Mouse (Mus musculus): ENCODE measurements around the gene Vmn2r77.
A peak's percentile ranks its signal among the peaks of the same experiment; 100 is the strongest.
"Not testable (repeated sequence)": the region's sequence is repeated elsewhere in the genome, so short reads cannot be mapped to it uniquely, and the experiment has no call there.

Vmn2r77 gene

GRCm38 (mm10) chr7:86794727-86795126 is at the start of gene Vmn2r77:
TSS of gene Vmn2r77 (plus strand) at chr7:86795027.
- no peak for DNase-seq

GRCm38 (mm10) chr7:86760751-86761150 is 34.1 kb upstream of the Vmn2r77 start:
- no peak for DNase-seq

- no peak for DNase-seq
These were observed 30.2 kb upstream of the Vmn2r77 start for GRCm38 (mm10) chr7:86764628-86765027.

GRCm38 (mm10) chr7:86771621-86772020 is 23.2 kb upstream of the Vmn2r77 start:
- DNase-seq, result no peak

- DNase-seq, result peak; percentile 70
These were observed 19.1 kb upstream of the Vmn2r77 start, which contains the start of gene Folh1 for GRCm38 (mm10) chr7:86775617-86776325. TSS of gene Folh1 (minus strand) at chr7:86775943.

GRCm38 (mm10) chr7:86815241-86815640 is 20.4 kb downstream of the Vmn2r77 start:
- DNase-seq, result not testable (repeated sequence)

GRCm38 (mm10) chr7:86815716-86816115 is 20.9 kb downstream of the Vmn2r77 start:
- not testable (repeated sequence) for DNase-seq

- DNase-seq, result no peak
These were observed 21.6 kb downstream of the Vmn2r77 start for GRCm38 (mm10) chr7:86816466-86816865.

Data from heart, adult 11 months (tissue).